Mouse (Mus musculus) heart, postnatal 0 days (tissue): ENCODE results near the gene S100a2.

Experiments used
- CTCF ChIP-seq: IDR thresholded peaks from 2 replicates; pipeline ENCODE4 v1.5.1; 2016; ENCODE audit warnings: antibody characterized with exemption, control low read depth, low read depth
- EP300 ChIP-seq: IDR thresholded peaks from 2 replicates; pipeline ENCODE4 v1.6.1; 2016; ENCODE audit warnings: antibody characterized with exemption, low read depth

GRCm38 (mm10) chr3:90629298-90629697, 39.3 kb downstream of the S100a2 start:
- TF ChIP-seq CTCF (no peak), EP300 (no peak)
